Mouse (Mus musculus): ENCODE measurements around the gene 1700001J03Rik.
A peak's percentile ranks its signal among the peaks of the same experiment; 100 is the strongest.
"Not testable (repeated sequence)": the region's sequence is repeated elsewhere in the genome, so short reads cannot be mapped to it uniquely, and the experiment has no call there.

The 1700001J03Rik gene

GRCm38 (mm10) chr5:146188144-146188543 is 3.0 kb upstream of the 1700001J03Rik start:
- no peak for DNase-seq (ENCODE audit: low spot score in 2 of 2)

- DNase-seq (ENCODE audit: low spot score in 2 of 2) = peak; percentile 49 to 74
Measured at GRCm38 (mm10) chr5:146187441-146187840, 2.3 kb upstream of the 1700001J03Rik start.

GRCm38 (mm10) chr5:146172744-146173143 is 12.4 kb downstream of the 1700001J03Rik start:
- not testable (repeated sequence) for DNase-seq (ENCODE audit: low spot score in 2 of 2)

- not testable (repeated sequence) for DNase-seq (ENCODE audit: low spot score in 2 of 2)
Measured at GRCm38 (mm10) chr5:146170621-146171020, 14.5 kb downstream of the 1700001J03Rik start, which contains the start of gene Gm6309. TSS of gene Gm6309 (minus strand) at chr5:146170721.

- DNase-seq (ENCODE audit: low spot score in 2 of 2) = not testable (repeated sequence)
Measured at GRCm38 (mm10) chr5:146160439-146160838, 24.7 kb downstream of the 1700001J03Rik start, which contains the start of gene Gm5565. TSS of gene Gm5565 (minus strand) at chr5:146160539.

GRCm38 (mm10) chr5:146158326-146158725 is 26.8 kb downstream of the 1700001J03Rik start:
- not testable (repeated sequence) for DNase-seq (ENCODE audit: low spot score in 2 of 2)

- DNase-seq (ENCODE audit: low spot score in 2 of 2) = no peak
Measured at GRCm38 (mm10) chr5:146150454-146150853, 34.6 kb downstream of the 1700001J03Rik start.

- no peak for DNase-seq (ENCODE audit: low spot score in 2 of 2)
Measured at GRCm38 (mm10) chr5:146147903-146148302, 37.2 kb downstream of the 1700001J03Rik start.
